Mouse (Mus musculus): ENCODE data around the gene Fxr2. TPM values are rescaled to one million over a fixed set of nuclear protein-coding genes. Genes with fewer than 3 reads are reported as not detected.
"Not testable (repeated sequence)": the region's sequence is repeated elsewhere in the genome, so short reads cannot be mapped to it uniquely, and the experiment has no call there.

Gene Fxr2
- polyA plus RNA-seq, 1 experiment from 2014 or later = 40.1 TPM

- Histone ChIP-seq H3K27me3 (replicated peaks) (no peaks in the 10 kb centered on the region), H3K36me3 (no peaks in the 10 kb centered on the region), H3K9me3 (replicated peaks) (0 out of 2 replicates have a peak, but pooled peaks cover 2% of the 10 kb centered on the region), H3K4me2 (peak within 1 kb of the TSS; percentile 86), H3K27ac (ENCODE audit: poor library complexity, severe bottlenecking) (peak within 1 kb of the TSS; percentile 33), H3K9ac (peak within 1 kb of the TSS; percentile 74), H3K4me1 (replicated peaks) (peaks cover 26% of the 10 kb centered on the region), H3K4me3 (peak within 1 kb of the TSS; percentile 58)
- ATAC-seq (ENCODE audit: insufficient number of reproducible peaks, low FRiP score) = peak; percentile 73
- 1% methylated on average over 39 of the region's 41 CpGs for WGBS
These were observed 62.8 kb downstream of the Fxr2 start, which contains the start of the genes Tnfsf12 and Tnfsfm13 for GRCm38 (mm10) chr11:69695361-69696181. Gene Tnfsf12 (minus strand): TSS chr11:69695849. Gene Tnfsfm13 (minus strand): TSS chr11:69696098.

GRCm38 (mm10) chr11:69697396-69697795, 64.6 kb downstream of the Fxr2 start:
- no peak overlapping the region for H3K4me3 ChIP-seq
- H3K4me2 ChIP-seq = no peak overlapping the region
- ATAC-seq (ENCODE audit: insufficient number of reproducible peaks, low FRiP score) = no peak
- H3K9me3 ChIP-seq (replicated peaks) = 0 out of 2 replicates have a peak, but pooled peaks cover 2% of the 10 kb centered on the region
- H3K27ac ChIP-seq (ENCODE audit: poor library complexity, severe bottlenecking) = no peak overlapping the region
- no peak overlapping the region for H3K9ac ChIP-seq
- 81% methylated on average over 3 of the region's 3 CpGs for WGBS
- H3K36me3 ChIP-seq = no peaks in the 10 kb centered on the region
- H3K27me3 ChIP-seq (replicated peaks) = no peaks in the 10 kb centered on the region
- H3K4me1 ChIP-seq (replicated peaks) = peaks cover 26% of the 10 kb centered on the region

GRCm38 (mm10) chr11:69698574-69698973, 65.8 kb downstream of the Fxr2 start:
- Histone ChIP-seq H3K36me3 (no peaks in the 10 kb centered on the region), H3K9me3 (replicated peaks) (0 out of 2 replicates have a peak, but pooled peaks cover 2% of the 10 kb centered on the region), H3K4me3 (no peak overlapping the region), H3K9ac (no peak overlapping the region), H3K27ac (ENCODE audit: poor library complexity, severe bottlenecking) (no peak overlapping the region), H3K4me2 (no peak overlapping the region), H3K27me3 (replicated peaks) (no peaks in the 10 kb centered on the region), H3K4me1 (replicated peaks) (peaks cover 22% of the 10 kb centered on the region)
- ATAC-seq (ENCODE audit: insufficient number of reproducible peaks, low FRiP score) = no peak
- WGBS = 68% methylated on average over 5 of the region's 5 CpGs

GRCm38 (mm10) chr11:69699595-69699994, 66.8 kb downstream of the Fxr2 start:
- H3K4me3 ChIP-seq = no peak overlapping the region
- 12% methylated on average over 1 of the region's 1 CpGs for WGBS
- no peak overlapping the region; the same call in 1 of the 2 replicates for H3K9ac ChIP-seq
- peaks cover 22% of the 10 kb centered on the region for H3K4me1 ChIP-seq (replicated peaks)
- H3K4me2 ChIP-seq = 0 out of 2 replicates have a peak overlapping the region, but pooled peaks have one; percentile 1
- H3K9me3 ChIP-seq (replicated peaks) = 0 out of 2 replicates have a peak, but pooled peaks cover 2% of the 10 kb centered on the region
- no peak for ATAC-seq (ENCODE audit: insufficient number of reproducible peaks, low FRiP score)
- H3K27me3 ChIP-seq (replicated peaks) = no peaks in the 10 kb centered on the region
- H3K27ac ChIP-seq (ENCODE audit: poor library complexity, severe bottlenecking) = no peak overlapping the region
- no peaks in the 10 kb centered on the region for H3K36me3 ChIP-seq

- 93% methylated on average over 10 of the region's 10 CpGs for WGBS
These were observed 70.1 kb downstream of the Fxr2 start for GRCm38 (mm10) chr11:69702886-69703285.

More at GRCm38 (mm10) chr11:69702886-69703285, 70.1 kb downstream of the Fxr2 start:
- not testable (repeated sequence) for H3K27ac ChIP-seq (ENCODE audit: poor library complexity, severe bottlenecking); H3K4me2 ChIP-seq; H3K9me3 ChIP-seq (replicated peaks); ATAC-seq (ENCODE audit: insufficient number of reproducible peaks, low FRiP score); H3K4me3 ChIP-seq; H3K27me3 ChIP-seq (replicated peaks); H3K9ac ChIP-seq; H3K36me3 ChIP-seq
- peaks cover 12% of the 10 kb centered on the region for H3K4me1 ChIP-seq (replicated peaks)

MicroRNAs encoded within 50 kb of the gene (microRNA counts, 519-probe panel; counts per million panel counts)
- microRNA mmu-miR-1934 = not detected
- microRNA mmu-miR-467f = 3,709 counts per million, percentile 25 among the panel's probes with 10 or more counts

Small RNAs within 50 kb of the gene (microRNA-seq; reads per million reads assigned to microRNA genes)
- 2.6 reads per million, percentile 3 among the genes with 10 or more reads in this experiment for gene Mir1934
- gene Mir467f = not detected

Other genes starting within 250 kb of the Fxr2 start
- 147 and 150 TPM in 2 replicates for gene Naa38, start 237.5 kb upstream of the Fxr2 start, polyA plus RNA-seq (2016; fragmentation: Nextera tagmentation; extraction: Ambion mirVana)
- gene Cyb5d1, start 237.4 kb upstream of the Fxr2 start, polyA plus RNA-seq (2016; fragmentation: Nextera tagmentation; extraction: Ambion mirVana) = 24.8 and 27.1 TPM in 2 replicates
- 34.4 and 35.7 TPM in 2 replicates for gene Tmem88, start 234.8 kb upstream of the Fxr2 start, polyA plus RNA-seq (2016; fragmentation: Nextera tagmentation; extraction: Ambion mirVana)
- 24.9 and 25.4 TPM in 2 replicates for gene Kdm6b, start 219.3 kb upstream of the Fxr2 start, polyA plus RNA-seq (2016; fragmentation: Nextera tagmentation; extraction: Ambion mirVana)
- gene Dnah2, start 83.9 kb upstream of the Fxr2 start, polyA plus RNA-seq (2016; fragmentation: Nextera tagmentation; extraction: Ambion mirVana) = 0.15 and 0.59 TPM in 2 replicates
- 87.4 and 90.0 TPM in 2 replicates for gene Efnb3, start 72.8 kb upstream of the Fxr2 start, polyA plus RNA-seq (2016; fragmentation: Nextera tagmentation; extraction: Ambion mirVana)
- 18.7 and 19.5 TPM in 2 replicates for gene Wrap53, start 52.7 kb upstream of the Fxr2 start, polyA plus RNA-seq (2016; fragmentation: Nextera tagmentation; extraction: Ambion mirVana)
- gene Trp53, start 52.6 kb upstream of the Fxr2 start, polyA plus RNA-seq (2016; fragmentation: Nextera tagmentation; extraction: Ambion mirVana) = 76.0 and 79.1 TPM in 2 replicates
- gene Atp1b2, start 27.0 kb upstream of the Fxr2 start, polyA plus RNA-seq (2016; fragmentation: Nextera tagmentation; extraction: Ambion mirVana) = 30.9 and 31.1 TPM in 2 replicates
- gene Shbg, start 15.1 kb upstream of the Fxr2 start, polyA plus RNA-seq (2016; fragmentation: Nextera tagmentation; extraction: Ambion mirVana) = 0.13 and 0.82 TPM in 2 replicates
- gene Sat2, start 11.0 kb upstream of the Fxr2 start, polyA plus RNA-seq (2016; fragmentation: Nextera tagmentation; extraction: Ambion mirVana) = 16.5 and 17.4 TPM in 2 replicates
- not detected in 2 replicates for gene Sox15, start 22.3 kb downstream of the Fxr2 start, polyA plus RNA-seq (2016; fragmentation: Nextera tagmentation; extraction: Ambion mirVana)
- gene Mpdu1, start 29.7 kb downstream of the Fxr2 start, polyA plus RNA-seq (2016; fragmentation: Nextera tagmentation; extraction: Ambion mirVana) = 48.6 and 53.8 TPM in 2 replicates
- gene Cd68, start 33.2 kb downstream of the Fxr2 start, polyA plus RNA-seq (2016; fragmentation: Nextera tagmentation; extraction: Ambion mirVana) = 4.3 and 5.2 TPM in 2 replicates
- 404 and 420 TPM in 2 replicates for gene Eif4a1, start 39.4 kb downstream of the Fxr2 start, polyA plus RNA-seq (2016; fragmentation: Nextera tagmentation; extraction: Ambion mirVana)
- 74.3 and 83.0 TPM in 2 replicates for gene Senp3, start 49.1 kb downstream of the Fxr2 start, polyA plus RNA-seq (2016; fragmentation: Nextera tagmentation; extraction: Ambion mirVana)
- 0.28 and 0.47 TPM in 2 replicates for gene Tnfsf13, start 52.8 kb downstream of the Fxr2 start, polyA plus RNA-seq (2016; fragmentation: Nextera tagmentation; extraction: Ambion mirVana)
- 5.6 and 6.9 TPM in 2 replicates for gene Tnfsf12, start 62.9 kb downstream of the Fxr2 start, polyA plus RNA-seq (2016; fragmentation: Nextera tagmentation; extraction: Ambion mirVana)
- gene Tnfsfm13, start 63.1 kb downstream of the Fxr2 start, polyA plus RNA-seq (2016; fragmentation: Nextera tagmentation; extraction: Ambion mirVana) = 1.5 and 3.3 TPM in 2 replicates
- gene Polr2a, start 125.6 kb downstream of the Fxr2 start, polyA plus RNA-seq (2016; fragmentation: Nextera tagmentation; extraction: Ambion mirVana) = 23.7 and 25.2 TPM in 2 replicates
- 0.33 TPM in 2 replicates for gene Slc35g3, start 129.0 kb downstream of the Fxr2 start, polyA plus RNA-seq (2016; fragmentation: Nextera tagmentation; extraction: Ambion mirVana)
- gene Zbtb4, start 132.9 kb downstream of the Fxr2 start, polyA plus RNA-seq (2016; fragmentation: Nextera tagmentation; extraction: Ambion mirVana) = 2.9 and 3.3 TPM in 2 replicates
- 5.6 and 7.7 TPM in 2 replicates for gene Chrnb1, start 163.0 kb downstream of the Fxr2 start, polyA plus RNA-seq (2016; fragmentation: Nextera tagmentation; extraction: Ambion mirVana)
- gene Fgf11, start 168.9 kb downstream of the Fxr2 start, polyA plus RNA-seq (2016; fragmentation: Nextera tagmentation; extraction: Ambion mirVana) = 2.3 and 2.4 TPM in 2 replicates
- gene Tmem102, start 172.6 kb downstream of the Fxr2 start, polyA plus RNA-seq (2016; fragmentation: Nextera tagmentation; extraction: Ambion mirVana) = 1.5 and 1.6 TPM in 2 replicates
- gene Gm39566, start 182.3 kb downstream of the Fxr2 start, polyA plus RNA-seq (2016; fragmentation: Nextera tagmentation; extraction: Ambion mirVana) = not detected in 2 replicates
- gene Spem2, start 185.5 kb downstream of the Fxr2 start, polyA plus RNA-seq (2016; fragmentation: Nextera tagmentation; extraction: Ambion mirVana) = not detected in 2 replicates
- gene Spem1, start 189.2 kb downstream of the Fxr2 start, polyA plus RNA-seq (2016; fragmentation: Nextera tagmentation; extraction: Ambion mirVana) = not detected in 2 replicates
- 1.8 and 2.3 TPM in 2 replicates for gene Nlgn2, start 204.8 kb downstream of the Fxr2 start, polyA plus RNA-seq (2016; fragmentation: Nextera tagmentation; extraction: Ambion mirVana)
- 289 and 297 TPM in 2 replicates for gene Tmem256, start 205.5 kb downstream of the Fxr2 start, polyA plus RNA-seq (2016; fragmentation: Nextera tagmentation; extraction: Ambion mirVana)
- 77.9 and 82.3 TPM in 2 replicates for gene Plscr3, start 213.4 kb downstream of the Fxr2 start, polyA plus RNA-seq (2016; fragmentation: Nextera tagmentation; extraction: Ambion mirVana)
- gene Tnk1, start 225.7 kb downstream of the Fxr2 start, polyA plus RNA-seq (2016; fragmentation: Nextera tagmentation; extraction: Ambion mirVana) = 0.28 and 0.32 TPM in 2 replicates
- not detected in 2 replicates for gene Tmem95, start 245.0 kb downstream of the Fxr2 start, polyA plus RNA-seq (2016; fragmentation: Nextera tagmentation; extraction: Ambion mirVana)
- 4.1 and 4.5 TPM in 2 replicates for gene Kctd11, start 248.4 kb downstream of the Fxr2 start, polyA plus RNA-seq (2016; fragmentation: Nextera tagmentation; extraction: Ambion mirVana)